Mouse (Mus musculus) lung, postnatal 25 days (tissue): ENCODE measurements around the gene 1700074P13Rik.
"Not testable (repeated sequence)": the region's sequence is repeated elsewhere in the genome, so short reads cannot be mapped to it uniquely, and the experiment has no call there.

Experiments
- DNase-seq: peaks from one replicate; pipeline ENCODE4 v3.0.0; 2022; ENCODE audit warnings: low spot score

Gene 1700074P13Rik

DNA sequence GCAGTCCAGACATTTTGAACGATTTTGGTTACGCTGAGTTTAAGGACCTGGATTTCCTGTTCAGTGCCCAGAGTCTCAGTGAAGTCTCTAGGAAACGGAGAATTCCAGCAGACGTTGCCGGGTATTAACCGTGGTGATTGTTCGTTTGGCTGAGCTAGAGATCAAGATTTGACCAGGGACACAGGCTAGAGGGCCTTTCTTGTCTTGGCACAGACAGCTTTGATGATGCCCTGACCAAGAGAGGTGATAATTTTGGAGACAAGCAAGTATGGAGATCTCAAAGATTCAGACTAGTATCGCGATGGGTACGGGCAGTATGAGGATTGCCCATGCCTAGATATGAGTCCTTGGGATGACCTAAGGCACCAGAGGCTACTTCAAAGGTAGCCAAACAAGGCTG is at the start of gene 1700074P13Rik:
TSS of gene 1700074P13Rik (minus strand) at position 101 of the 400 bp plus-strand sequence.
- no peak for DNase-seq

DNA sequence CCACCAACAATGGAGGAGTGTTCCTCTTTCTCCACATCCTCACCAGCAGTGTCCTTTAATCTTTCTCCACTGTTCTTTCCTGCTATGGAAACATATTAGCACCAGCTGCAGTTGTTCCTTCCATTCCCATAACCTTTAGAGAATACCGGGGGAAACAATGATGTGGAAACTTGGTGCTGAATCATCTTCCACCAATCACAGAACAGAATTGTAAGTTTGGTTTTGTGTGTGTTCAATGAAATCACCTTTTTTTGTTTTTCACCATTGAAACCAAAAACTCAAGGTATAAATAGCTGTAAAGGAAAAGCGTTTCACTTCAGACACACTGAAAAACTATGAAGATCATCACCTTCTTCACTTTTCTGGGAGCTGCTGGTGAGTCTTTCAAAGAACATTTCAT is 24.1 kb upstream of the 1700074P13Rik start, which contains the start of gene 1810009J06Rik:
TSS of gene 1810009J06Rik (plus strand) at position 301 of the 400 bp plus-strand sequence.
- not testable (repeated sequence) for DNase-seq

DNA sequence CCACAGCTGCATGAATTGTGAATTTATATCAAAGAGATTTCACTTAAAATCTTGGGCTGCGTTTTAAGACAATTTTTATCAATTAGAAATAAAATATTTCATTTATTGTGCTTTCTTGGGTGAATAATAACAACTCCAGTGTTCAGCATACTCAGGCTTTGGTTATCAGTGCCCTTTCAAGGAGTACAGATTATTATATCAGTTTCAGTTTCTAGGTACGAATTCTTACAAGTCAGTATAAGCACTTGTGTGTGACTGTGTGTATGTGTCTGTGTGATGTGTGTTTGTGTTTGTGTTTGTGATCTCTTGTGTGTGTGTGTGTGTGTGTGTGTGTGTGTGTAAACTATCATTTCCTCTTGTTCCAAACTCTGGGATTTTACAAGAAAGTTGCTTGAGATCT is 13.4 kb upstream of the 1700074P13Rik start:
- DNase-seq, result no peak

DNA sequence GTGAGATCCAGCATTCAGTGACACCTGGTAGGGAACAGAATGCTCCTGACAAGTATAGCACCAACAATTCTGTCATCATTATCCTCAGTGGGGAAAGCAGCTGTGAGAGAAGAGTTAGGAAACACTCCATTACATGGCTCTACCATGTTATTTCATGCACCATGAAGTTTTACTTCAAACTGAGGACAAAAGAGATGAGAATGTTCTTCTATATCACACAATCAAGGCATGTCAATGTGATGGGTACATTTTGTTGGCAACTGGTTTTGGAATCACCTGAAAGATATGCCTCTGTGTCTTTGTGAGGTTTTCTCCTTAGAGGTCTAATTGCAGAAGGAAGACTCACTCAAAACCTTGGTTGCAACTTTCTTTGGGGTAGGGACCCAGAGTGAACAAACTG is 11.4 kb upstream of the 1700074P13Rik start, which contains the start of gene Gm4744:
TSS of gene Gm4744 (minus strand) at position 101 of the 400 bp plus-strand sequence.
- DNase-seq, result no peak

DNA sequence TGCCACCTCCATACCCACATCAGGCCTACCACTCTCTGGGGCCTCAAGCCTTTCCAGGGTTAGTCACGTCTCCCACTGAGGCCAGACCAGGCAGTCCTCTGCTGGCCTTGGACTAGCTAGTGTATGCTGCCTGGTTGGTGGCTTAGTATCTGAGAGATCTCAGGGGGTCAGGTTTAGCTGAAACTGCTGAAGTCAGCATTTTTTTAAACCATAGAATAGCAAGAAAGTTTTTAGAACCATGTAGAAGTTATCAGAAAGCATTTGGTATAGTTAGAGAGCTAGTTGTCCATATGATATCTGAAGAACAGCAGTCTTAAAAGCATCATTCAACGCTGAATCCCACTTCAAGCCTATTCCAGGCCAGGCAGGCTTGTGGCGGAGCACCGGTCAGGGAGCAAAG is 20.4 kb downstream of the 1700074P13Rik start:
- no peak for DNase-seq

DNA sequence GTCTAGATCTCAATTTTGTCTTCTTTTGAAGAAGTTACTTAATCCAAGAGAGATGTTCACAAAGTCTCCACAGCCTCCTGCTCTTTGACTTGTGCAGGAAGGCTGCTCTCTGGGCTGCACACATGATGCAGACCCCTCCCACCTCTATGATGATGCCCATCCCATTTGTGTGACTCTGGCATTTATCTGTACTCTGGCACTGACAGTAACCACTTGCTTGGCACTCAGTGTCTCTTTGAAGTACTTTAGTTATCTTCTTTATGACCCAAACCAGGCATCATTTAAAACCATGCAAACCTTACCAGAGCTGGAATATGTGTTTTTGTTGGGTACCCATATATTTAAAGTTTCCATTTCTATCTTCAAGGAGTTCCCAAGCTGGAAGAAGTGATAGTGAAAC is 40.1 kb downstream of the 1700074P13Rik start, which contains the start of gene Prss58:
TSS of gene Prss58 (minus strand) at position 101 of the 400 bp plus-strand sequence.
- DNase-seq, result no peak

DNA sequence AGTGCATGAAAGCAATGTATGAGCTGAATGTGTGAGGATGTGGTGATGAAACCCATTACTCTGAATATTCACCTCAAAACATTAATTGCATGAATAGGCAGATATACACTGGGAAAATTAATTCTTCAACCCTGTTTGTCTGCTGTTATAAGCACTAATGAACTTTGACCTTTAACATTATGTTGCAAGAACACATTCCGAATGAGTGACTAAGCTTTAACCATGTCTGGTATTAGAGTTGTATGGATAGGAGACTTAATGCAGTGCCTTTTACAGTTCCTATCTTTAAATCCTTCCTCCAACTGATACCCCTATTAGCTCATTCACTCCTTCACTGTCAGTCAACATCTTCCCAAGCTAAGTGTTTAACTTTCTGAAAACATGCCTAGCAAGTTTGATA is 45.6 kb downstream of the 1700074P13Rik start:
- DNase-seq, result no peak

DNA sequence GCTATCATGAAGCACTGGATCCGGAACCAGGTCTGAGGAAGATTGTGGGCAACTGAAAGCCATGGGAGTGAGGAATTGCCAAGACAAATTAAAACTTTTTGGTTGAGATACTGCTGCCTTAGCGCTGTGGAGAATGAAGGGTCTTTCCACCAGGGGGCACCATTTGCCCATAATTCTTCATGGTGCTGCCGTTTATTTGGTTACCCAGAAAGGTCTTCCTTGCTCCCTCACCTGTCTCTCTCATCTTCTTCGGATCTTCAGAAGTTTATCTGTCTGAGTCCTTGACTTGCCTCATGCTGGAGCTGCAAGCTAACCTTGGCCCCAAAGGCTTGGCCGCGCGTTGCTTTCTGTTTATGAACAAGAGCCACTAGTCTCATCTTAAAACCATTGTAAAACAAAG is 46.8 kb downstream of the 1700074P13Rik start:
- peak; percentile 4 for DNase-seq

DNA sequence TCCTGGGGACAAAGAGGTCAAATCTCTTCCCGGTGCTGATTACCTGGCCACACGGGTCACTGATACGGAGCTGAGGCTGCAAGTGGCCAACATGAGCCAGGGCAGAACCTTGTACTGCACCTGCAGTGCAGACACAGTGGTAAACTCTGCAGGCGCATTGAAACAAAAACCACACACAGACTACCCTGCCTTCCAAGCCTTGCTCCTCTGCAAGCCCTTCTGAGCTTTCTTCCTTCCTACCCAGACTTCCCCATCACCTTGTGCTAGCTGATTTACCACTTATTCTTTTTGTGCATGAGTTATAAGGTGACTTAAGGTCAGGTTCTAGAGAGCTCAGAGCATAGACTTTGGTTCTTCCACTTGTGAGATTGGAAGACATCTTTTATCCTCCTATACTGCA is 48.6 kb downstream of the 1700074P13Rik start:
- no peak for DNase-seq

DNA sequence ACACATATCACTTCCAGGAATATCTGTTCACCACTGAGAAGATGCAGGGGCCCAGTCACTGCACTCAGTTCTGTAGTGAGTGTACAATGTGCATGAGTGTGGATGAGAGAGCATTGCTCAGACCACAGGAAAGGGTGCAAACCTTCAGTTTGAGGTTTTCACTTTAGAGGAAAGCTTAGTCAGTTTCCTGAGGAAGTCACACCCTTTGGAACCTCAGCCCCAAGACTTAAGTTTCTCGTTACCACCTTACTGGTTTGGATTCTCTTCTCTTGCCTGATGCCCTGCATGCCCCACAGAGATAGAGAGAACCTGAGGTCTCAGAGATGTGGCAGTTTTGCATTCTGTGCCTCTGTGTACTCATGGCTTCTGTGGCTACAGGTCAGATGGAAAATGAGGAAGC is 49.4 kb downstream of the 1700074P13Rik start:
- peak; percentile 7 for DNase-seq

DNA sequence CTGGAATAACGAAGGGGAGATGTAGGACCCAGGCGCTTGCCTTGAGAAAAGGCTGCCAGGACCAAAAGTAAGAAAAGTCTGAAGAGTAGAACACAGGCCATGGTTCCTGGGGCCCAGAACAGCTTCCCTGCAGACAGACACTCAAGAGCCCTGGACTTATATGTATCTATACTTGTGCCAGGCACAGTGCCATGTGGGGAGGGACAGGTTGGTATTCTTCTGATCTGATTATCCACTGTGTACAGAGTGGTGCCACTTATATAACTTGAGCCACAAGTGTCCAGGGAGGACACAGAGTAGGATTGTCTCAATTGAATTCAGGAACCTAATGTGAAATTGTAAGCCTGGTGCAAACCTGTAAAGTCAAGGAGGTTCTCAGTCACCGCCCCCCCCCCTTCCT is 53.0 kb downstream of the 1700074P13Rik start, which contains the start of gene Moxd2:
TSS of gene Moxd2 (minus strand) at position 101 of the 400 bp plus-strand sequence.
- DNase-seq, result no peak
